Mouse (Mus musculus) T-helper 2 cell (primary cell): ENCODE data around the gene Cdr2l.
"Not testable (repeated sequence)": the region's sequence is repeated elsewhere in the genome, so short reads cannot be mapped to it uniquely, and the experiment has no call there.

Experiments used
- in situ Hi-C: fragments of 300-600 bp; cut with MboI, MseI; formaldehyde crosslinking; loops from one replicate; pipeline ENCODE4 v1.15.1; 2025; ENCODE audit warnings: high pct_unique_total_duplicates

The Cdr2l gene

GRCm38 (mm10) chr11:115370368-115370767 lies 11.3 kb upstream of the Cdr2l start:
- in situ Hi-C loops = no loop called here

GRCm38 (mm10) chr11:115371354-115371753 lies 10.4 kb upstream of the Cdr2l start:
- in situ Hi-C loops = no loop called here

GRCm38 (mm10) chr11:115372015-115372414 lies 9.7 kb upstream of the Cdr2l start:
- in situ Hi-C loops = no loop called here

GRCm38 (mm10) chr11:115372737-115373136 lies 9.0 kb upstream of the Cdr2l start:
- in situ Hi-C loops = no loop called here

GRCm38 (mm10) chr11:115373805-115374694 lies 7.7 kb upstream of the Cdr2l start:
- in situ Hi-C loops = no loop called here

- in situ Hi-C loops = no loop called here
Observed at GRCm38 (mm10) chr11:115374695-115375425, 6.9 kb upstream of the Cdr2l start.

GRCm38 (mm10) chr11:115376722-115377121 lies 5.0 kb upstream of the Cdr2l start:
- in situ Hi-C loops = no loop called here

GRCm38 (mm10) chr11:115377254-115377653 lies 4.5 kb upstream of the Cdr2l start:
- in situ Hi-C loops = no loop called here

GRCm38 (mm10) chr11:115377854-115378253 lies 3.9 kb upstream of the Cdr2l start:
- in situ Hi-C loops = no loop called here

- in situ Hi-C loops = no loop called here
Observed at GRCm38 (mm10) chr11:115381276-115381675, 440 bp upstream of the Cdr2l start.

- in situ Hi-C loops = no loop called here
Observed at GRCm38 (mm10) chr11:115382891-115383290, 1.2 kb downstream of the Cdr2l start.

GRCm38 (mm10) chr11:115383701-115384474 lies 2.2 kb downstream of the Cdr2l start:
- in situ Hi-C loops = no loop called here

- in situ Hi-C loops = no loop called here
Observed at GRCm38 (mm10) chr11:115384587-115384986, 2.9 kb downstream of the Cdr2l start.

GRCm38 (mm10) chr11:115386859-115387258 lies 5.1 kb downstream of the Cdr2l start:
- in situ Hi-C loops = not testable (repeated sequence)

GRCm38 (mm10) chr11:115391358-115391757 lies 9.6 kb downstream of the Cdr2l start:
- in situ Hi-C loops = no loop called here

GRCm38 (mm10) chr11:115393721-115394325 lies 12.1 kb downstream of the Cdr2l start:
- in situ Hi-C loops = no loop called here

GRCm38 (mm10) chr11:115398085-115398484 lies 16.4 kb downstream of the Cdr2l start:
- in situ Hi-C loops = no loop called here

GRCm38 (mm10) chr11:115400126-115400525 lies 18.4 kb downstream of the Cdr2l start:
- in situ Hi-C loops = loop anchor here (10.0 kb wide), 1 partner anchor 725 kb away; the partner anchor contains the start of gene Ttyh2

- in situ Hi-C loops = loop anchor here (10.0 kb wide), 1 partner anchor 726 kb away; the partner anchor contains the start of gene Ttyh2
Observed at GRCm38 (mm10) chr11:115400630-115401391, 19.1 kb downstream of the Cdr2l start.

GRCm38 (mm10) chr11:115403338-115404124 lies 21.8 kb downstream of the Cdr2l start, which contains the start of gene Mrpl58:
Gene Mrpl58, plus strand, starts transcription at chr11:115403752.
- in situ Hi-C loops = loop anchor here (10.0 kb wide), 1 partner anchor 729 kb away; the partner anchor contains the start of gene Ttyh2
